Comparison of ENCODE assay signal across 7 mouse cellular contexts in the genomic region with DNA sequence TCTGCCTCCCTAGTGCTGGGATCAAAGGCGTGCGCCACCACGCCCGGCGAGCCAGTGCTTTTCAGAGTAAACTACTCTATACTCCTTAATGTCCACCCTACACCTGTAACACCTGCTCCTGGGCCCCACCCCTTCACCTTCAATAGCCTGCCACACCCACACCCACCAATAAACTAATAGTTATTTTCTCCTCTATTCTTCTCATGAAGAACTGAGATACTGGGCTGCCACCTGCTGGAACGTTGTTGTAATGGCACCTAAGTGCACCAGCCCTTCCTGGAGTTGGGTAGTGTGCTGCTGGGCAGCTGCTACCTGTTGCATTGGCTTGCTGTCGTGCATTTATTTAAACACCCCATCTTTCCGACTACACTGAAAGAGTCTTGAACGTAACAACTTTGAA.
DNase-seq lines count a peak whose midpoint lies in the region; ATAC-seq and TF ChIP-seq lines count a peak whose summit lies in the region.

No protein-coding gene starts in this region.

- H3K4me3 ChIP-seq in bone marrow macrophage, adult 2 months (ENCODE audit: insufficient read depth, low read length): no peak overlapping the region
- no peak overlapping the region for H3K4me3 ChIP-seq in kidney, postnatal 0 days (replicated peaks; ENCODE audit: low read depth, low read length)

- TF ChIP-seq CTCF in bone marrow macrophage, adult 2 months (IDR thresholded peaks at IDR 0.05; ENCODE audit: low read depth, low read length): peak; percentile 35; the same call in 1 of the 2 replicates
- TF ChIP-seq CTCF in kidney, postnatal 0 days (IDR thresholded peaks at IDR 0.05; ENCODE audit: low read depth): peak; percentile 76

- 82% methylated on average over 9 of the region's 9 CpGs for WGBS in kidney, postnatal 0 days

- TF ChIP-seq POLR2A in bone marrow macrophage, adult 2 months (IDR thresholded peaks at IDR 0.05; ENCODE audit: borderline replicate concordance, low read depth, low read length): no peak

- H3K9ac ChIP-seq in kidney, postnatal 0 days (ENCODE audit: low read depth, low read length): no peak overlapping the region

- H3K4me2 ChIP-seq in kidney, postnatal 0 days (ENCODE audit: low read length): no peak overlapping the region

- peak; percentile 69 for ATAC-seq in erythroblast, adult 5-6 weeks (replicated peaks; ENCODE audit: low FRiP score, poor library complexity, severe bottlenecking)
- ATAC-seq in kidney, postnatal 0 days (replicated peaks; ENCODE audit: low FRiP score, low read depth): no peak

- H3K4me1 ChIP-seq in bone marrow macrophage, adult 2 months (ENCODE audit: control insufficient read depth, insufficient read depth, low read length): peaks cover 8% of the 10 kb centered on the region
- no peaks in the 10 kb centered on the region for H3K4me1 ChIP-seq in kidney, postnatal 0 days (replicated peaks; ENCODE audit: insufficient read depth, low read length)

- DNase-seq in 416B (ENCODE audit: low read depth): peak; percentile 41
- peak; percentile 66 for DNase-seq in CD4-positive helper T cell, adult 2 months (ENCODE audit: low read depth, low spot score)
- peak; percentile 69 for DNase-seq in kidney, postnatal 0 days (ENCODE audit: low spot score)
- peak; percentile 84 for DNase-seq in lung, postnatal 14 days
- peak; percentile 42 to 69 for DNase-seq in spleen, adult 18-20 months

- H3K36me3 ChIP-seq in kidney, postnatal 0 days (ENCODE audit: insufficient read depth, low read length): no peaks in the 10 kb centered on the region

- no peak overlapping the region for H3K27ac ChIP-seq in bone marrow macrophage, adult 2 months (ENCODE audit: insufficient read depth, low read depth, low read length)
- H3K27ac ChIP-seq in kidney, postnatal 0 days: no peak overlapping the region

- H3K9me3 ChIP-seq in kidney, postnatal 0 days (replicated peaks; ENCODE audit: low read length): no peaks in the 10 kb centered on the region

- no peaks in the 10 kb centered on the region for H3K27me3 ChIP-seq in kidney, postnatal 0 days (ENCODE audit: insufficient read depth, low read length)
